Mouse (Mus musculus) brain, embryonic 14.5 days (tissue): Measurements from ENCODE around the gene OR5BS1P.

ENCODE experiments used
- CTCF ChIP-seq: fragments of 200-500 bp; IDR thresholded peaks from 2 replicates; pipeline ENCODE4 v1.5.1; 2012; ENCODE audit warnings: inconsistent platforms, mild to moderate bottlenecking, moderate library complexity, borderline replicate concordance; ENCODE audit not compliant: insufficient read depth, insufficient read length; ENCODE audit errors: extremely low read depth
- POLR2A ChIP-seq: fragments of 200-500 bp; IDR thresholded peaks from 2 replicates; pipeline ENCODE4 v1.6.1; 2012; ENCODE audit warnings: mild to moderate bottlenecking, inconsistent platforms, borderline replicate concordance; ENCODE audit not compliant: poor library complexity, insufficient read depth, insufficient read length, severe bottlenecking; ENCODE audit errors: extremely low read depth

GRCm38 (mm10) chr15:98510438-98511385 is 41.0 kb downstream of the OR5BS1P start:
- TF ChIP-seq POLR2A: no peak
- peak; percentile 87 for TF ChIP-seq CTCF
